Mouse (Mus musculus) hindbrain, embryonic 14.5 days (tissue): ENCODE measurements around the gene Svep1. TPM values are rescaled to one million over a fixed set of nuclear protein-coding genes. Genes with fewer than 3 reads are reported as not detected.

Source experiments
- ATAC-seq: fragments of 200-750 bp; cut with Nextera tagmentation; 2 replicates; pipeline ENCODE4 v1.8.0; 2017; ENCODE audit warnings: moderate number of reproducible peaks, mild to moderate bottlenecking, moderate TSS enrichment, moderate library complexity; ENCODE audit not compliant: low FRiP score
- DNase-seq: peaks from one replicate; pipeline ENCODE4 v3.0.0-alpha.2; 2015; ENCODE audit warnings: low spot score
- H3K27ac ChIP-seq: fragments of 300-500 bp; sonication (generic); 2 replicates; pipeline ENCODE4 v1.5.1; 2014; ENCODE audit warnings: mild to moderate bottlenecking, moderate library complexity
- H3K27me3 ChIP-seq: fragments of 300-500 bp; sonication (generic); 2 replicates; pipeline ENCODE4 v1.6.1; 2014; ENCODE audit warnings: mild to moderate bottlenecking, low read length, mixed read lengths; ENCODE audit not compliant: control insufficient read depth, insufficient read depth
- H3K36me3 ChIP-seq: fragments of 300-500 bp; sonication (generic); replicated peaks from 2 replicates; pipeline ENCODE4 v1.6.1; 2014; ENCODE audit not compliant: control insufficient read depth, insufficient read depth
- H3K4me1 ChIP-seq: fragments of 300-500 bp; sonication (generic); replicated peaks from 2 replicates; pipeline ENCODE4 v1.6.1; 2014; ENCODE audit warnings: antibody characterized with exemption, low read length, mixed read lengths; ENCODE audit not compliant: control insufficient read depth, insufficient read depth
- H3K4me2 ChIP-seq: fragments of 300-500 bp; sonication (generic); replicated peaks from 2 replicates; pipeline ENCODE4 v1.6.1; 2014; ENCODE audit warnings: mild to moderate bottlenecking, moderate library complexity
- H3K4me3 ChIP-seq: fragments of 300-500 bp; sonication (generic); replicated peaks from 2 replicates; pipeline ENCODE4 v1.5.1; 2014; ENCODE audit warnings: mild to moderate bottlenecking, low read length
- H3K9ac ChIP-seq: fragments of 300-500 bp; sonication (generic); 2 replicates; pipeline ENCODE4 v1.6.1; 2014
- H3K9me3 ChIP-seq: fragments of 300-500 bp; sonication (generic); 2 replicates; pipeline ENCODE4 v1.6.1; 2016; ENCODE audit warnings: low read length; ENCODE audit not compliant: control insufficient read depth
- WGBS: fragments of 180-500 bp; shearing (Covaris S2); extraction: QIAGEN DNeasy Blood & Tissue Kit; methylation state at CpG from one replicate; pipeline ENCODE4 v1.1.7; 2014; 5-methylcytosine and 5-hydroxymethylcytosine counted together
- polyA plus RNA-seq: library from polyadenylated mRNA; unstranded; fragments of >200 nt; fragmentation: Nextera tagmentation; extraction: Ambion mirVana; gene quantifications from 2 replicates; pipeline ENCODE4 v1.2.1, GENCODE M21; 2014

Gene Svep1
- polyA plus RNA-seq, 1 experiment from 2014 or later, result 0.62 TPM

DNA sequence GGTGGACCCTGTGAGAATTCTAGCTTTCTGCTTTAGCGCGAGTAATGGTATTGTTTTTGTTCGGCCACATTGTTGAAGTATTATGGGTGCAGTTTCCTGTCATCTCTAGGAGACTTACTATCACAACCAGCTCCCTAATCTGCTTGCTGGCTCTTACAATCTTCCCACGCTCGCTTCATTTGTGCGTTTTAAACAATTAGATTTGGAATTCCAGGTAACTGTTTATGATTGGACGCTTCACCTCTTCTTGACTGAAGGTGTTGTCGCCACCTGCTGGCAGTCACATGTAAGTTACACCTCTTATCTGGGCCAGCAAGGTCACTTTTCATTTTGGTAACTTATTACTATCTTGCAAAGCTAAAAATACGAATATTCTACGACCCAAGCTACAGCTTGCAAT is 127.0 kb downstream of the Svep1 start:
- 0 out of 2 replicates have a peak overlapping the region, but pooled peaks have one; percentile 14 for H3K27ac ChIP-seq
- H3K9me3 ChIP-seq, result no peaks in the 10 kb centered on the region
- 13% methylated on average over 10 of the region's 10 CpGs for WGBS
- H3K36me3 ChIP-seq, result no peaks in the 10 kb centered on the region
- peak overlapping the region; percentile 43 for H3K9ac ChIP-seq
- H3K27me3 ChIP-seq, result no peaks in the 10 kb centered on the region
- peak overlapping the region; percentile 25 for H3K4me3 ChIP-seq
- 0 out of 2 replicates have a peak, but pooled peaks have one; percentile 31 for ATAC-seq
- peak overlapping the region; percentile 51 for H3K4me2 ChIP-seq
- peak; percentile 75 for DNase-seq
- H3K4me1 ChIP-seq, result no peaks in the 10 kb centered on the region

DNA sequence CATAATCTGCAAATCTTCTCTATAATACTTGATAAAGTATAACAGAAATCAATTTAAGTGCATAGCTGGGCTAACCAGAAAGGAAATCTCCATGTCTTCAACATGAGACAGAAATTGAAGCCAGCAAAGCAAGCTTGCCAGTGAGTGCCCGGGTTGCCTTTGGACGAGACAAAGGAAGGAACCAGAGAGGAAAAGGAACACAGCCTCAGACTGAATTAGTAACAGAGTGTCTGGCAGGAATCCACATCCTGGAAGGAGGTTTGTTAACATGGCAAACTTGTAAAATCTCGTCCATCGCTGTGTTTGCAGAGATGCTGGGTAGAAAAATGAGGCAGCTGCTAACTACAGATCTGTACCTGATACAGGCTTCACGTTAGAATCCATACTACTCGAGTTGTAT is 128.7 kb downstream of the Svep1 start:
- Histone ChIP-seq H3K36me3 (no peaks in the 10 kb centered on the region), H3K9ac (no peak overlapping the region), H3K4me3 (no peak overlapping the region), H3K27ac (no peak overlapping the region), H3K9me3 (no peaks in the 10 kb centered on the region), H3K4me1 (no peaks in the 10 kb centered on the region), H3K27me3 (no peaks in the 10 kb centered on the region), H3K4me2 (no peak overlapping the region)
- 82% methylated on average over 6 of the region's 6 CpGs for WGBS
- DNase-seq (no peak), ATAC-seq (no peak)

DNA sequence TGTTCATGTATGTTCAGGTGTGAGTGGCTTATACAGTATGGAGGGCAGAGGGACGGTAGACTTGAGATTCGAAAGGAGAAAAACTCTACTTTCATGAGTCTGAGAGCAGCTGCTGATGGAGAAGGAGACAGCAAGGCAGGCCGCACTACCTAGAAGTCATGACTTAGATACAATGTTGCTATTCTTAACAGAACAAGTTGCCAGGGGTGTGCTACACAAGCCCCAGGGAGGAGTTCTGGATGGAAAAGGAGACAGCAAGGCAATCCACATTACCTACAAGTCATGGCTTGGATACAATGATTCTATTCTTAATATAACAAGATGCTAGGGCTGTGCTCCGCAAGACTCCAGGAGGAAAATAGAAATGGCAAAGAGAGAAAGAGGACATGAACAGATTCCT is 129.1 kb downstream of the Svep1 start:
- WGBS, result 95% methylated on average over 4 of the region's 4 CpGs
- Histone ChIP-seq H3K4me1 (no peaks in the 10 kb centered on the region), H3K27ac (no peak overlapping the region), H3K9ac (no peak overlapping the region), H3K27me3 (no peaks in the 10 kb centered on the region), H3K4me3 (no peak overlapping the region), H3K9me3 (no peaks in the 10 kb centered on the region), H3K36me3 (no peaks in the 10 kb centered on the region), H3K4me2 (no peak overlapping the region)
- ATAC-seq (no peak), DNase-seq (no peak)

DNA sequence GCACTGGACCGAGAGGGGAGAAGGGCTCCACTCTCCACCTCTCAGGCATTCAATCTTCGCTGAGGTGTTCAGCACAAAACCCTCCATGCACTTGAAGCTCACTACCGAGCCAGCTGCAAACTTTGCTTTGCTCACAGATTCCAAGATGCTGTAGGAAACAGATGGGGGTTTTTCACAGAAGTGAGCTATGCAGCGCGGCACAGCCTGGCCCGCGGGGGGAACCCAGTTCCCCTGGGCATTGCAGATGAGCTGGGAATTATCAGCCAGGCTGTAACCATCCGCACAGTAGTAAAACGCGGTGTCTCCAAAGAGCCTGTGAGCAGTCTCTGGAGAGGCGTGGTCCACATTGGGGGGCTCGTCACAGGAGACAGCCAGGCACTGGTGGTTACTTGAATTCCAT is 133.8 kb downstream of the Svep1 start:
- Histone ChIP-seq H3K9me3 (peaks cover 8% of the 10 kb centered on the region; the same call in 1 of the 2 replicates), H3K4me3 (no peak overlapping the region), H3K27ac (no peak overlapping the region), H3K4me2 (no peak overlapping the region), H3K9ac (no peak overlapping the region), H3K36me3 (no peaks in the 10 kb centered on the region), H3K4me1 (no peaks in the 10 kb centered on the region), H3K27me3 (no peaks in the 10 kb centered on the region)
- DNase-seq (no peak), ATAC-seq (no peak)
- WGBS, result 77% methylated on average over 12 of the region's 12 CpGs

DNA sequence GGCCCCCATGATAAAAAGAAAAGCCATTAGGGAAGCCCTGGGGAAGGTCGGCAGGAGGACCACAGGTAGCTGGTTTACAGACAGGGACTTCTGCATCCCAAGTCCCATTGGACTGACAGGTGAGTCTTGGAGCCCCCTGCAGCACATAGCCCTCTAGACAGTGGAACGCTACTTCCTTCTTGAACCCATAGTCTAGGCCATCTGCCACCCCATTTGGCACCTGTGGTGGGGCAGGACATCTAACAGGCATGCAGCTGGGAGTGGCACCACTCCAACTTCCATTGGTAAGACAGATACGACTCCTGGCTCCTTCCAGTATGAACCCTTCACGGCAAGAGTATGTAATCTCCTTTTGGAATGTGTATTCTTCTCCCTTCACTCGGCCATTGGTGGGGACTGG is 137.8 kb downstream of the Svep1 start:
- no peak overlapping the region for H3K4me2 ChIP-seq
- WGBS, result 95% methylated on average over 5 of the region's 5 CpGs
- H3K36me3 ChIP-seq, result no peaks in the 10 kb centered on the region
- no peak overlapping the region for H3K4me3 ChIP-seq
- DNase-seq, result no peak
- peaks cover 8% of the 10 kb centered on the region; the same call in 1 of the 2 replicates for H3K9me3 ChIP-seq
- H3K27ac ChIP-seq, result no peak overlapping the region
- H3K4me1 ChIP-seq, result no peaks in the 10 kb centered on the region
- H3K27me3 ChIP-seq, result no peaks in the 10 kb centered on the region
- H3K9ac ChIP-seq, result no peak overlapping the region
- no peak for ATAC-seq

DNA sequence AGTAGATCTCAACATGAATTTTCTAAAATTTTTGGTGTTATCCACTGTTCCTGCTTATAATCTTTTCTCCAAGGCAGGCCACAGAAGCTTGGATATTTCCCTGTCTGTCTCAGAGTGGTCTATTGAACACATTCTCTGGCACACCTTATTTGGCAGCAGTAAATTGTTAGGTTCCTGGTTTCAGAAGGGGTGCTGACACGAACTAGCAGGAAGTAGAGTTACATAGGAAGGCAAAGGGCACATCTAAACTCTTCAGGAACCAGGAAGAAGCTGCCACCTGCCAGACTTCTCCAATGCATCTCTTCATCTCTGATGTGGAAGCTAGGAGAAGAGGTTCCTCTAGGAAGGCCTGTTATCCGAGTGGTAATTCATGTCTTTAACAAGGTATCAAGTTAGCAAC is 141.9 kb downstream of the Svep1 start:
- 85% methylated on average over 2 of the region's 2 CpGs for WGBS
- ATAC-seq, result no peak
- no peaks in the 10 kb centered on the region for H3K27me3 ChIP-seq
- H3K9me3 ChIP-seq, result no peaks in the 10 kb centered on the region
- DNase-seq, result no peak
- no peak overlapping the region for H3K9ac ChIP-seq
- no peaks in the 10 kb centered on the region for H3K4me1 ChIP-seq
- H3K4me3 ChIP-seq, result no peak overlapping the region
- no peak overlapping the region for H3K4me2 ChIP-seq
- no peaks in the 10 kb centered on the region for H3K36me3 ChIP-seq
- no peak overlapping the region for H3K27ac ChIP-seq

DNA sequence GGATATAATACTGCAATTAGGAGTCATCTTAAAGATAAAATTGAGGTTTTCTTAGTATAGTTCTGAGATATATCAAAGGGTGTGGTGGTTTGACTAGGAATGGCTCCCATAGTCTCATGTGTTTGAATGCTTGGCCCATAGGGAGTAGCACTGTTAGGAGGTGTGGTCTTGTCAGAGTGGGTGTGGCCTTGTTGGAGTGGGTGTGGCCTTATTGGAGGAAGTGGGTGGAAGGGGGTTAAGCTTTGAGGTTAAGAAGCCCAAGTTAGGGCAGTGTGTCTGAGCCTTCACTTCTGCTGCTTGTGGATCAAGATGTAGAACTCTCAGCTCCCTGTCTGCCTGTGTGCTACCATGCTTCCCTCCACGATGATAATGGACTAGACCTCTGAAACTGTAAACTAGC is 143.7 kb downstream of the Svep1 start:
- Histone ChIP-seq H3K4me3 (no peak overlapping the region), H3K9ac (no peak overlapping the region), H3K9me3 (no peaks in the 10 kb centered on the region), H3K27ac (no peak overlapping the region), H3K4me2 (no peak overlapping the region), H3K4me1 (no peaks in the 10 kb centered on the region), H3K27me3 (no peaks in the 10 kb centered on the region), H3K36me3 (no peaks in the 10 kb centered on the region)
- DNase-seq (no peak), ATAC-seq (no peak)
- 95% methylated on average over 1 of the region's 1 CpGs for WGBS

DNA sequence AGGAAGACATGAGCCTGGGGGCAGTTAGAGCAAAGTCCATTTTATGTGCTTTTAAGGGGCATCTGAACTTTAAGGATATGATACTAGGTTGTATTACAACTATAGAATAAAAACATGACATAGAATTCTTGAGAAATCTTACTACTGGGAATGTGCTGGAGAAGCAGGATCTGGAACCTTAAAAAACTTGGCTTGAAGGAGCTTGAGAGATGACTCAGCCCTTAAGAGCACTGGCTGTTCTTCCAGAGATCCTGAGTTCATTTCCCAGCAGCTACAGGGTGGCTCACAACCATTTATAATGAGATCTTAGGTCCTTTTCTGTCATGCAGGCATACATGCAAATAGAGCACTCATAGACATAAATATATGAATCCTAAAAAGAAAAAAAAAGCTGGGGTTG is 151.0 kb downstream of the Svep1 start:
- Histone ChIP-seq H3K4me3 (no peak overlapping the region), H3K27ac (no peak overlapping the region), H3K9ac (no peak overlapping the region), H3K27me3 (no peaks in the 10 kb centered on the region), H3K4me2 (no peak overlapping the region), H3K9me3 (no peaks in the 10 kb centered on the region), H3K4me1 (no peaks in the 10 kb centered on the region), H3K36me3 (no peaks in the 10 kb centered on the region)
- DNase-seq (no peak), ATAC-seq (no peak)

DNA sequence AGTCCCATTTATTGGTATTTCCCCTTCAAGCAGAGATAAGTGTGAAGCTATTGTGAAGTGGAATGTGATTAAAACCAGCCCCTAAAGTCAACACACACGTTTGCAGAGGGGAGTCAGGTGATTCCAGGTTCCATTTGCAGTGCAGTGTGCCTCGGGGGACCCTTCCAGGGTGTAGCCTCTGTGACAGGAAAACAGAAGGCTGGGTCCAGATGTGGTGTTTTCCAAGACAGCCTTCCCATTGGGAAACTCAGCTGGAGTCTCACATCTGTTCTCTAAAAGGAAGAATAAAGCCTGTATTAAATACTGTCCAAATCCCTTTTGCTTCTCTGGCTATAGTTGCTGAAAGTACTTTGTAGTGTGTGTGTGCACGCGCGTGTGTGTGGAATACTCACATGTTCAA is 152.2 kb downstream of the Svep1 start:
- no peak overlapping the region for H3K9ac ChIP-seq

DNA sequence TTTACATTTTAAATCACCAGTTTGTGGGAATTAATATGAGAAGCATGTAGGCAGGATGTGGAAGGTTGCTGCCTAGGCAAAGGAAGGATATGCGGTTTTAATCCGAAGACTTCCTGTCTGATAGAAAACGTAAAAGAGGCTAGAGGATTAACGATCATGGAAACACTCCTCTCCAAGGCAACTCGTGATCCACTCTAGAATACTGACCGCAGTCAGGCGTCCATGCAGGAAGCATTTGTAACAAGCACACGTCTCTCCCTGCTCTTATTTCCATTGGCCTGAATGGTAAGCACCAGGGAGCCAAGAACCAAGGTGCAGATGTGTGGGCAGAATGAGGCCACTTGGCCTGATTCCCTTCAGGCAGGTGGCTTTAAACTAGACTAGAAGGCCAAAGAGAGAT is 155.9 kb downstream of the Svep1 start:
- Histone ChIP-seq H3K9me3 (no peaks in the 10 kb centered on the region), H3K27me3 (no peaks in the 10 kb centered on the region), H3K36me3 (no peaks in the 10 kb centered on the region), H3K9ac (no peak overlapping the region), H3K4me1 (no peaks in the 10 kb centered on the region), H3K27ac (no peak overlapping the region), H3K4me3 (no peak overlapping the region), H3K4me2 (no peak overlapping the region)
- DNase-seq (no peak), ATAC-seq (no peak)
- 78% methylated on average over 8 of the region's 8 CpGs for WGBS

More for the DNA sequence above, 152.2 kb downstream of the Svep1 start:
- ATAC-seq (no peak), DNase-seq (no peak)
- WGBS, result 70% methylated on average over 5 of the region's 5 CpGs
- no peaks in the 10 kb centered on the region for H3K9me3 ChIP-seq
- H3K27me3 ChIP-seq, result no peaks in the 10 kb centered on the region
- no peak overlapping the region for H3K27ac ChIP-seq
- no peaks in the 10 kb centered on the region for H3K4me1 ChIP-seq
- H3K4me3 ChIP-seq, result no peak overlapping the region
- no peak overlapping the region for H3K4me2 ChIP-seq
- no peaks in the 10 kb centered on the region for H3K36me3 ChIP-seq
